Mouse (Mus musculus) natural killer cell, adult 2 months (primary cell): ENCODE data around the gene Atp8b4.
"Not testable (repeated sequence)": the region's sequence is repeated elsewhere in the genome, so short reads cannot be mapped to it uniquely, and the experiment has no call there.

Source experiments
- DNase-seq, 2 experiments: peaks; one replicate each; pipeline ENCODE4 v3.0.0; 2022; ENCODE audit warnings: low spot score in 2 of 2

Atp8b4 gene

DNA sequence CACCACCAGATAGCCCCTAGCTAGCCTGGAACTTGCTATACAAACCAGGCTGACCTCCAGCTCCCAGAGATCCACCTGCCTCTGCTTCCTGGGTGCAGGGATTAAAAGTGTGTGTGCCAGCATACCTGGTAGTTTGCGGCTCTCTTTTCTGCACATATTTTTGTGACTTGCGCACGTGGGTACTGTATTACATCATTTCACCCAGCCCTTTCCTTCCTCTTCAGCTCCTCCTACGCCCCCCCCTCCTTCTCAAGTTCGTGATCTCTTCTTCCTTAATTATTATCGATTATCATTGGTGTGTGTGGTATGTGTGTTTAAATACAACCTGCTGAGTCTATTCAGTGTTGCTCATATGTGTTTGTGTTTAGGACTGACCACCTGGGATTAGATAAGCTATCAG, at the start of gene Atp8b4:
Atp8b4 (minus strand) TSS at position 154 of the 400 bp plus-strand sequence.
- no peak for DNase-seq

DNA sequence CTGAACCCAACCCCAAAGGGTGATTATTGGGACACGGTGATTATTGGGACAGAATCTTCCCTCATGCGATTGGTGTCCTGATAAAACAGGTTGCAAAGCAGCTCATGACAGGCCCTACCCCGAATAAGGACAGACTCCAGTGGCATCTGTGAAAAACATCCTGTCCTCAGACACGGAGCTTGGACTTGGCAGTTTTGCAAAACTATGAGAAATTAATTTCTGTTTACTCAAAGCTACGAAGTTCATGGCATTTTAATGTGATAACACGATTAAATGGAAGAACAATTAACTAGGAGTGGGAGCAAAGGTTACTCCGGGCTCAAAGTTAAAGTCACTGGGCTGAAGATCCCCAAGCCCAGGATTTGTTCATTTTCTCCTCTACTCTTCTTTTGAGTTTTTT, 49.2 kb upstream of the Atp8b4 start:
- DNase-seq = no peak

GRCm38 (mm10) chr2:126546392-126546791, 45.9 kb upstream of the Atp8b4 start:
- DNase-seq = no peak

- no peak for DNase-seq
Observed at GRCm38 (mm10) chr2:126545297-126545696, 44.8 kb upstream of the Atp8b4 start.

DNA sequence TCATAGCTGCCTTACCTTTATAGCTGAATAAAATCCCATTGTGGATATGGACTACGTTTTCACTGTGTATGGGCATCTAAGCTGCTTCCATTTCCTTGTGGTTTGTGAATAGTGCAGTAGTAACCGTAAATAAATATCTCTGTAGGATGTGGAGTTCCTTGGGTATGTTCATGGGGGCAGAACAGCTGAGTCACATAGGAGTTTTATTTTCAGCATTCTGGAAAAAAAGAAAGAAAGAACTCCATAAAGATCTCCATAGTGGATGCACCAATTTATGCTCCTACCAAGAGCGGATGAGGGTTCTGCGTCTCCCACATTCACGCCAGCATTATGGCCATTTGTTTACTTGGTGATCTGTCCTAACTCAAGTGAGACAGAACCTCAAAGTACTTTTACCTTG, 41.7 kb upstream of the Atp8b4 start:
- DNase-seq = no peak

- DNase-seq = no peak
Observed at GRCm38 (mm10) chr2:126540390-126540925, 40.0 kb upstream of the Atp8b4 start.

DNA sequence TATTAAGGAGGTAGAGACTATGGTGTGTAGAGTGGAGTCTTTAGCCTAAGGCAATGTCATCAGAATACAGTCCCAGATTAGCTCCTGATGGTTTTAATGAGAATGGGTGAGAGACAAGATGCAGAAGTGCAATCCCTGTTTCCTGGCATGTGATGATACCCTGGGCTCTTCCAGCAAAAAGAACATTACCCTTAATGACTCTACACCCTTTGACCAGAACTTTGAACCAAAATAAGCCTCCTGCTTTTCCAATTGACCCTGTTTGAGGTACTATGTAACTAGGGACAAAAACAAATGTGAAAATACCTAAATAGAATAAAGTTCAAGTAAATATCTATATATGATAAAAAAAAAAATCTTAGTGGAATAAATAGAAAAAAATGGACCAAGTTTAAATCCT, 37.2 kb upstream of the Atp8b4 start:
- no peak for DNase-seq

DNA sequence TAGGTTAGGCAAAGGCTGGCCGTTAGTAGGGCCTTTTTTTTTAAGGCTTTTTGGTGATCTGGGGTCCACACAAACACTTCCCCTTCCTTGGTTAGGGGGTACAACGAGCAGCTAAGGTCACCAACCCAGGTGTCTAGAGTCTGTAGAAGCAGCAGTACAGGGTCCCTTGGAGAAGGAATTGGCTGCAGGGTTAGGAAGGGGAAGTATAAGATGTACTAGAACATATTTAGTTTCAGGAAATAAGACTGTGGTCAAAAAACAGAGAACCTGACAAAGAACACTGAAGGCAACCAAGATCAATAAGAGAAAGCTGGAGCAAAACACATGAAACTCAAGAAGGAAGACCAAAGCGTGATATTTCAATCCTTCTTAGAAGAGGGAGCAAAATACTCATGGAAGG, 30.1 kb upstream of the Atp8b4 start:
- no peak for DNase-seq

DNA sequence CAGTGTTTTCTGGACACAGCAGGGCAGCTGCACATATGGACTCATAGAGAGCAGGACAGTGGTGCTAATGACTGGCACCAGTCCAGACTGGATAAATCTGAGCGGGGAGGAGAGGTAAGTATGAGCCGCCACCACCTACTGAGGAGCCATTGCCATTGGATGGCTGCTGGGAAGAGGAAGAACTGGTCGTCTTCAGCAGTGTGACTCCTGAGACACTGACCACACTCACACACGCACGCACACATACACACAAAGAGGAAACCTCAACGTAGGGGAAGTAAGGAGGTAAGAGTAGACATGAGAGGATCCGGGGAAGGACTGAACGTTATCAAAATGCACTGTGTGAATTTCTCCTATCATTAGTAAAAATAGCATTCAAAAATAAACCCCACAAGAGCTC, 27.0 kb upstream of the Atp8b4 start:
- DNase-seq = no peak

- DNase-seq = no peak
Observed at GRCm38 (mm10) chr2:126524271-126524670, 23.8 kb upstream of the Atp8b4 start.

- DNase-seq = not testable (repeated sequence)
Observed at GRCm38 (mm10) chr2:126523101-126523745, 22.7 kb upstream of the Atp8b4 start.

DNA sequence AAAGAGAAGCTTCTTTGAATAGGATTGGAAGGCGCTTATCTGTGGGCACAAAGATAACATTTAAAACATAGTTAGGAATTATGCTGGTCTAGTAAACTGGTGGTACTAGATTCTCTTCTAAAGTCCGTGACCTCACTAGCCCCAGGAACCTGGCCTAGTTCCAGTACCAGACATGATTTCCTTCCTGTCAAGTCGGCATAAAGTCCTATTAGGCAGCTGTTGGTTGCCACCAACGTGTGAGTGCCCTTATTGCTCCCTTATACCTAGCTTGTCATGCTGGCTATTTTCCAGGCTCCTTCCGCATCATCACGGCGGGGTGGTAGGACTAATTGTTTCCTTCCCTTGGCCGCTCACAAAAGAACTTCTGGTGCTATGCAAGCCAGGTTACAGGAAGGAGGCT, 21.6 kb upstream of the Atp8b4 start:
- no peak for DNase-seq

- DNase-seq = no peak
Observed at GRCm38 (mm10) chr2:126521471-126521870, 21.0 kb upstream of the Atp8b4 start.

GRCm38 (mm10) chr2:126520828-126521227, 20.4 kb upstream of the Atp8b4 start:
- no peak for DNase-seq

- DNase-seq = peak in 1 of 2 experiments; percentile 28
Observed at GRCm38 (mm10) chr2:126519872-126520581, 19.6 kb upstream of the Atp8b4 start.

GRCm38 (mm10) chr2:126515069-126515826, 14.8 kb upstream of the Atp8b4 start:
- DNase-seq = no peak

DNA sequence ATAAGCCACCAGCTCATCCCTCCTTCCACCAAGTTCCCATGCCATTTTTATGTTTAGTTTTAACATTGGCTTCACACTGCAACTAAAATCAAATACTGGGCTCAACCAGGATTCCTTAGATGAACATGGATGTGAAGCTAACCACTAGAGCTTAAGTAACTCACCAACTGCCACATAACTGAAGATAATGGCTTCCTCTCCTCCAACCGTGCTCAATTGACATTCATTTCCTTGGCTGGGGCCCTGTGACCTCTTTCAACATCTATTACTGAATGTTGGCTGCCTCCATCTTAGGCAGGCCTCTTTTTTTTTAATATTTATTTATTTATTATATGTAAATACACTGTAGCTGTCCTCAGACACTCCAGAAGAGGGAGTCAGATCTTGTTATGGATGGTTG, 7.8 kb upstream of the Atp8b4 start:
- no peak for DNase-seq

DNA sequence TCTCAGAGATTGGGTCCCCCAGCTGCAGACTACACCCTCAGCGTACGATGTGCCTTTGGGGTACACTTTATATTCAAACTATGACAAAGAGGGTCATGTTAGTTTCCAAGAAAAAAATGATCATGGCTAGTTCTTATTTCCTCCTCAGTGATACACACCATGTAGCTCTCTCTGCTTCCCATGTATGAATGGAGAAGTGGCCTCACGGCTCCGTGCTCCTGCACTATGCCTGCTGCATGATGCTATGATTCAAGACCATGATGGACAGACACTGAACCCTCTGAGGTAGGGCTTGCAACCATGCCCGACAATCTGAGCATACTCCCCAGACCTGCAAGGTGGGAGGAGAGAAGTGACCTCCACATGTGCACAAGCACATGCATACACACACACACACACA, 7.0 kb upstream of the Atp8b4 start:
- DNase-seq = no peak

DNA sequence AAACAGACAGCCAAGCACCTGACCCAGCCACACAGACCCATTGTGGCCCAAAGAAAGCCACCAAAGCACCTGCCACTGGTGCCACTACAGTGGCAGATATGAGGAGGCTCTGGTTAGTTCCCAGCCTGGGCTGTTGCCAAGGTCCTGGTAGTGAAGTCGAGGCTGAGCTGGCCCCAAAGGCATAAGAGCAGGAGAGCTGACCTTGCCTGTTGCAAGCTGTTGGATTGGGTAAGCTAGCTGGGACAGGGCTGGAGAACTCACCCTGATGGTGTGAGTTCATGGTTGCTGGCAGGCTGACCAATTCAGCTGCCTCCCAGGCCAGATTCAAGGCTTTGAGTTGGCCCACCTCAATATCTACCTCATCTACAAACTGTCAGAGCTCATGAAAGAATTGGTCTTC, 4.7 kb upstream of the Atp8b4 start:
- no peak for DNase-seq

GRCm38 (mm10) chr2:126499730-126500129, 744 bp downstream of the Atp8b4 start:
- peak; percentile 73 to 81 for DNase-seq

DNA sequence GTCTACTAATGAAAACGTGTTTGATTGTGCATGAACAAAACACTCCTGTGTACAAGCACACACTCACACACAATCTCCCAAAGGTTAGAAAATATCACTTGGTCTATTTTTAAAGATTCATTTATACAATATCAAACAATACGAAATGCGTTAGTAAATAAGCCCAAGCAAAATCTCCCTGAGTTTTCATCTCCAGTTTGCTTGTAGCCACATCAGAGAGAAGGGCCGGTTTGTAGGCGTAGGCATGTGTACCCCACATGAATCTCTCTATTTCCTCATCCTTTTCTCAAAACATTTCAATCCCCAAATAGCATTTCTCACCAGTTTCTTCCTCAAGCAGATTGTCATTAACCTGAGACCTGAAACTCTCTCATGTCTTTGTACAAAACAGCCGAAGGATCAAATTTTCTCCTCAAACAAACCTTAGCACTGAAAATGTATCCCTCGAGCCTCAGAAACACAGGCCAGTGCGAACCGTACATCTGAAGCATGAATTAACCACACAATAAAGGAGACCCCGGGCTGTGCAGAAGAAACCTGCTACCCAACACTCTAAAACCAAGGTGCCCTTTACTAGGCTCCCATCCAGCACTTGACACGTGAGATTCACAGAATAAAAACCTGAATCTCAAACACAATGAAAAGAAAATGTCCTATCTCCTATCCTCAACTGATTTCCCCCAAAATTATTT, 1.6 kb downstream of the Atp8b4 start:
- DNase-seq = no peak

DNA sequence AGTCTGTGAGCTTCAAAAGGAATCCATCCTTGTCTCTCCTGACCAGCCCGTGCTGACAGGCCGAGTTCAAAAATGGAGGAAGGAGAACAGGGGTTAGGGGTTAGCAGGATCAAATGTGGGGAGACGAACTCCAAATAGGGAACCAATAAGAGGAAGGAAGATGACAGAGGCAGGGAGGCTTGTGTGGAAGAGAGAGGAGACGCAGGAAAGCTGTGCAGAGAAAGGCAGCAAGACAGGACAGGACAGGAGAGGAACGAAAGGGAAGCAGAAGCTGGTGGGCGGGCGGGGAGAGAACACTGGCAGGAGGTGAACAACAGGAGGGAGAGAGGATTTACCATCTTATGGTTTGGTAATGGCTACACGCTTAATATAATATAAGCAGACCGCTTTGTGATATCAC, 3.6 kb downstream of the Atp8b4 start:
- DNase-seq = no peak
